Mouse (Mus musculus) embryonic facial prominence, embryonic 12.5 days (tissue): ENCODE measurements around the gene Krtap19-2. TPM values are rescaled to one million over a fixed set of nuclear protein-coding genes. Genes with fewer than 3 reads are reported as not detected.

Source experiments
- ATAC-seq: fragments of 200-750 bp; cut with Nextera tagmentation; 2 replicates; pipeline ENCODE4 v1.8.0; 2017; ENCODE audit not compliant: insufficient number of reproducible peaks, insufficient read depth, low FRiP score, low TSS enrichment
- H3K27ac ChIP-seq: fragments of 300-500 bp; sonication (generic); 2 replicates; pipeline ENCODE4 v1.5.1; 2016; ENCODE audit warnings: mild to moderate bottlenecking
- H3K27me3 ChIP-seq: fragments of 300-500 bp; sonication (generic); 2 replicates; pipeline ENCODE4 v1.6.1; 2016; ENCODE audit warnings: mild to moderate bottlenecking, moderate library complexity
- H3K36me3 ChIP-seq: fragments of 300-500 bp; sonication (generic); 2 replicates; pipeline ENCODE4 v1.6.1; 2016; ENCODE audit warnings: mild to moderate bottlenecking
- H3K4me1 ChIP-seq: fragments of 300-500 bp; sonication (generic); 2 replicates; pipeline ENCODE4 v1.6.1; 2016
- H3K4me2 ChIP-seq: fragments of 300-500 bp; sonication (generic); replicated peaks from 2 replicates; pipeline ENCODE4 v1.6.1; 2016; ENCODE audit warnings: mild to moderate bottlenecking, moderate library complexity
- H3K4me3 ChIP-seq: fragments of 300-500 bp; sonication (generic); 2 replicates; pipeline ENCODE4 v1.5.1; 2016; ENCODE audit warnings: mild to moderate bottlenecking
- H3K9ac ChIP-seq: fragments of 300-500 bp; sonication (generic); 2 replicates; pipeline ENCODE4 v1.6.1; 2016; ENCODE audit warnings: mild to moderate bottlenecking, moderate library complexity
- H3K9me3 ChIP-seq: fragments of 300-500 bp; sonication (generic); 2 replicates; pipeline ENCODE4 v1.6.1; 2016; ENCODE audit warnings: mild to moderate bottlenecking, moderate library complexity
- WGBS: fragments of 180-500 bp; shearing (Covaris S2); methylation state at CpG from one replicate; pipeline ENCODE4 v1.1.7; 2016; 5-methylcytosine and 5-hydroxymethylcytosine counted together
- polyA plus RNA-seq: library from polyadenylated mRNA; unstranded; fragments of >200 nt; fragmentation: Nextera tagmentation; extraction: Ambion mirVana; gene quantifications from 2 replicates; pipeline ENCODE4 v1.2.1, GENCODE M21; 2016

Krtap19-2 gene
- polyA plus RNA-seq: not detected in 2 replicates

- no peak within 1 kb of the TSS for H3K4me2 ChIP-seq
- ATAC-seq: no peak
- H3K36me3 ChIP-seq: no peaks in the 10 kb centered on the region
- H3K4me1 ChIP-seq: no peaks in the 10 kb centered on the region
- H3K27me3 ChIP-seq: no peaks in the 10 kb centered on the region
- H3K9ac ChIP-seq: no peak within 1 kb of the TSS
- no peaks in the 10 kb centered on the region for H3K9me3 ChIP-seq
- WGBS: 90% methylated on average over 3 of the region's 3 CpGs
- no peak within 1 kb of the TSS for H3K4me3 ChIP-seq
- no peak within 1 kb of the TSS for H3K27ac ChIP-seq
These were observed at the start of gene Krtap19-2 for GRCm38 (mm10) chr16:88874169-88874568. Gene Krtap19-2, minus strand, starts transcription at chr16:88874269.

- WGBS: 93% methylated on average over 6 of the region's 6 CpGs
- Histone ChIP-seq H3K4me1 (no peaks in the 10 kb centered on the region), H3K36me3 (no peaks in the 10 kb centered on the region), H3K4me3 (no peak within 1 kb of the TSS), H3K9ac (no peak within 1 kb of the TSS), H3K4me2 (no peak within 1 kb of the TSS), H3K9me3 (no peaks in the 10 kb centered on the region), H3K27me3 (no peaks in the 10 kb centered on the region), H3K27ac (no peak within 1 kb of the TSS)
- ATAC-seq: no peak
These were observed 22.3 kb upstream of the Krtap19-2 start, which contains the start of gene Krtap19-5 for GRCm38 (mm10) chr16:88896357-88896756. Gene Krtap19-5, minus strand, starts transcription at chr16:88896457.

- H3K4me2 ChIP-seq: no peak overlapping the region
- no peak for ATAC-seq
- no peak overlapping the region for H3K27ac ChIP-seq
- 77% methylated on average over 6 of the region's 6 CpGs for WGBS
- no peak overlapping the region for H3K9ac ChIP-seq
- H3K27me3 ChIP-seq: no peaks in the 10 kb centered on the region
- H3K4me3 ChIP-seq: no peak overlapping the region
- H3K9me3 ChIP-seq: no peaks in the 10 kb centered on the region
- no peaks in the 10 kb centered on the region for H3K4me1 ChIP-seq
- no peaks in the 10 kb centered on the region for H3K36me3 ChIP-seq
These were observed 12.8 kb upstream of the Krtap19-2 start for GRCm38 (mm10) chr16:88886870-88887269.

DNA sequence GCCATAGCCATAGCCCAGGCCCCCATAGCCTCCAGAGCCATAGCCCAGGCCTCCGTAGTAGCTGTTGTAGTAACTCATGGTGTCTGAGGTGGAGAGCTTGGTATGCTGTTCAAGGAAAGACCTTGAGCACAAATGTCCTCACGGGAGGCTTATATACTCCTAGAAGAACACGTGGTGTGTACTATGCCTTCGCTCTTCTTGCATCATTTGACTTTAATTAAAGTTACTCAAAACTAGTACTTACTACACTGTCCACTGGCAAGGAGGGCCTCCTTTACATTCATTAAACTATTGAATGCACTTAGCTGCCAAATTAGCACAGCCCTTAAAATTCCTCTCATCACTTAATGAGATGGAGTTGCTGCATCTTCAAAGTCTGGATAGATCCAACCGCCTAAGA, 10.9 kb upstream of the Krtap19-2 start, which contains the start of gene Krtap19-4:
Gene Krtap19-4, minus strand, starts transcription at position 101 of the 400 bp plus-strand sequence.
- no peak within 1 kb of the TSS for H3K4me3 ChIP-seq
- H3K9me3 ChIP-seq: no peaks in the 10 kb centered on the region
- WGBS: 89% methylated on average over 5 of the region's 5 CpGs
- no peaks in the 10 kb centered on the region for H3K4me1 ChIP-seq
- no peak within 1 kb of the TSS for H3K9ac ChIP-seq
- no peak for ATAC-seq
- no peaks in the 10 kb centered on the region for H3K36me3 ChIP-seq
- no peaks in the 10 kb centered on the region for H3K27me3 ChIP-seq
- H3K4me2 ChIP-seq: no peak within 1 kb of the TSS
- H3K27ac ChIP-seq: no peak within 1 kb of the TSS

DNA sequence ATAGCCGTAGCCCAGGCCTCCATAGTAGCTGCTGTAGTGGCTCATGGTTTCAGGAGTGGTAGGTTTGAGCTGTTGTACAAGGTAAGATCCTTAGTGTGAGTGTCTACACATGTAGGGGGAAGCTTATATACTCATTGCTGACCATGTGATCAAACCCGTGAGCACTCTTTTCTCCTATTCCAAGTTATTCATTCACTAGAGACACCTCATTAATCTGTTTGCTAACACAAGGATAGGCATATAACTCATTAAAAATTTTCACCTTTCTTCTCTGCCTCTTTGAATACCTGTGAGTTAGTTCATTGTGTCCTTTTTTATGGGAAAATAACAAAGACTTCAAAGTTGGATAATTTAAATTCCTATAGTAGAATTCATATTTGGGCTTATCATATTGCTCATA, 3.9 kb upstream of the Krtap19-2 start, which contains the start of gene Krtap19-3:
Gene Krtap19-3, minus strand, starts transcription at position 101 of the 400 bp plus-strand sequence.
- WGBS: 94% methylated on average over 2 of the region's 2 CpGs

DNA sequence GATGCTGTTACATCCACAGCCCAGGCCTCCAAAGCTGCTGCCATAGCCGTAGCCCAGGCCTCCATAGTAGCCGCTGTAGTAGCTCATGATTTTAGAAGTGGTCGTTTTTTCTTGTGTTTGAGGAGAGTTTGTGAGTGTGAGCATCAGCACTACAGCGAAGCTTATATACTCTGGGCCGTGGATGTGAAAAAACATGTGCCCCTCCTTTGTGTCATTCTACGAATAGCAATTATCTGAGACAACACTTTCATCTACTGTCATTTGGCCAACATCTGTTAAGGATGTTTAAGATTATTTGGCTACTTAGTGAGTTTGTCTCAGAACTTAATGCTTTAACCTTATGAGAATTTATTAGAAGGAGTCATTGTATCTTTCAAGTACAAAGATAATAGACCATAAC, 4.8 kb downstream of the Krtap19-2 start, which contains the start of gene Krtap19-1:
Gene Krtap19-1, minus strand, starts transcription at position 101 of the 400 bp plus-strand sequence.
- Histone ChIP-seq H3K9ac (no peak within 1 kb of the TSS), H3K4me2 (no peak within 1 kb of the TSS), H3K9me3 (no peaks in the 10 kb centered on the region), H3K36me3 (no peaks in the 10 kb centered on the region), H3K4me1 (no peaks in the 10 kb centered on the region), H3K27me3 (no peaks in the 10 kb centered on the region), H3K27ac (no peak within 1 kb of the TSS), H3K4me3 (no peak within 1 kb of the TSS)
- ATAC-seq: no peak
- 84% methylated on average over 6 of the region's 6 CpGs for WGBS

More for the DNA sequence above, 3.9 kb upstream of the Krtap19-2 start, which contains the start of gene Krtap19-3:
- Histone ChIP-seq H3K27me3 (no peaks in the 10 kb centered on the region), H3K36me3 (no peaks in the 10 kb centered on the region), H3K9me3 (no peaks in the 10 kb centered on the region), H3K9ac (no peak within 1 kb of the TSS), H3K4me2 (no peak within 1 kb of the TSS), H3K4me1 (no peaks in the 10 kb centered on the region), H3K27ac (no peak within 1 kb of the TSS), H3K4me3 (no peak within 1 kb of the TSS)
- ATAC-seq: no peak

DNA sequence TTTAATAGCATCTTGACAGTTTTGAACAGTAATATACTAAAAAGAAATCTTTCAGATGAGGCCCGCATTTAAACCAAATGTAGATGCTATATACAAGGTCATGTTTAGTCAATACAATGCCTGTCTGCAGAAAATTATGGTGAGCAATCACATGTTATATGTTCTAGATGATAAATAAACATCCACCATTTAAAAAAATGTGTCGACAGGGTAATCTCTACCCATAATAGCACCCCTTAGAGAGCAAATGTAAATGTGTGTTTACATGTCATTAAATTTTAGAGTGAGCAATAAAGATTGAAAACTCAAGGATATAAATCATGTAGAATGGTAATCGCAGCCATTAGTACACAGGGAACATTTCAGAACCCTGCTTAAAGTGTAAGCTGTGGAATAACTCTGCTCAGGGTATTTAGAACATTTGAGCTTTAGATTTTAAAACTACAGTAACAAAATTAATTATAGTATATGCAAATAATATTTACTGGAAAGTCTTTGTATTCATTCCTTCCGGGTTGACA, 9.1 kb downstream of the Krtap19-2 start:
- no peaks in the 10 kb centered on the region for H3K36me3 ChIP-seq
- no peaks in the 10 kb centered on the region for H3K9me3 ChIP-seq
- 88% methylated on average over 4 of the region's 4 CpGs for WGBS
- H3K27me3 ChIP-seq: no peaks in the 10 kb centered on the region
- no peak overlapping the region for H3K9ac ChIP-seq
- no peaks in the 10 kb centered on the region for H3K4me1 ChIP-seq
- no peak overlapping the region for H3K27ac ChIP-seq
- no peak for ATAC-seq
- no peak overlapping the region for H3K4me2 ChIP-seq
- no peak overlapping the region for H3K4me3 ChIP-seq

GRCm38 (mm10) chr16:88851450-88851849, 22.6 kb downstream of the Krtap19-2 start:
- H3K27ac ChIP-seq: no peak overlapping the region
- no peaks in the 10 kb centered on the region for H3K36me3 ChIP-seq
- H3K9me3 ChIP-seq: no peaks in the 10 kb centered on the region
- no peak overlapping the region for H3K4me2 ChIP-seq
- WGBS: 11% methylated on average over 5 of the region's 5 CpGs
- no peaks in the 10 kb centered on the region for H3K27me3 ChIP-seq
- H3K4me1 ChIP-seq: no peaks in the 10 kb centered on the region
- no peak overlapping the region for H3K9ac ChIP-seq
- ATAC-seq: no peak
- H3K4me3 ChIP-seq: no peak overlapping the region

DNA sequence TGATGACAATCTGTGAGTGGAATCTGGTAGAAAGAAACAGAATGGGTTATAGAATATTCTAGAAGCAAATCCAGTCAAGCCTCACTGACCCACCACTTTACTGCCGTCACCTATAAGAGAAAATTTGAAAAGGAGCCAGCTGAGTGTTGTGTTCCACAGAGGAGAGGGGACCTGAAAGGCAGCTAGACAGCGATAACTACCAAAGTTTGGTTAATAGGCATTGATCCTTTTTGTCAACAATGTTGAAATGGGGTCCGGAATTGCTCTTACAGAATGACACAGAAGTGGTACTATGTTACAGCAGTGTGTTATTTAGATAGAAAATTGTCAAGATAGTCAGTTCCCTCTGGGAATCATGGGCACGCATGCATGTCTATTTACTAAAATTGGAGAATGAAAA, 25.5 kb downstream of the Krtap19-2 start:
- no peaks in the 10 kb centered on the region for H3K9me3 ChIP-seq
- H3K27me3 ChIP-seq: no peaks in the 10 kb centered on the region
- no peaks in the 10 kb centered on the region for H3K36me3 ChIP-seq
- H3K4me1 ChIP-seq: no peaks in the 10 kb centered on the region
- 80% methylated on average over 4 of the region's 4 CpGs for WGBS
- no peak overlapping the region for H3K27ac ChIP-seq
- no peak for ATAC-seq
- H3K9ac ChIP-seq: no peak overlapping the region
- no peak overlapping the region for H3K4me3 ChIP-seq
- no peak overlapping the region for H3K4me2 ChIP-seq

- 85% methylated on average over 1 of the region's 1 CpGs for WGBS
- no peak overlapping the region for H3K4me3 ChIP-seq
- no peak overlapping the region for H3K4me2 ChIP-seq
- no peaks in the 10 kb centered on the region for H3K27me3 ChIP-seq
- no peaks in the 10 kb centered on the region for H3K36me3 ChIP-seq
- H3K27ac ChIP-seq: no peak overlapping the region
- no peak for ATAC-seq
- H3K9ac ChIP-seq: no peak overlapping the region
- H3K9me3 ChIP-seq: no peaks in the 10 kb centered on the region
- no peaks in the 10 kb centered on the region for H3K4me1 ChIP-seq
These were observed 26.7 kb downstream of the Krtap19-2 start for GRCm38 (mm10) chr16:88847363-88847762.

DNA sequence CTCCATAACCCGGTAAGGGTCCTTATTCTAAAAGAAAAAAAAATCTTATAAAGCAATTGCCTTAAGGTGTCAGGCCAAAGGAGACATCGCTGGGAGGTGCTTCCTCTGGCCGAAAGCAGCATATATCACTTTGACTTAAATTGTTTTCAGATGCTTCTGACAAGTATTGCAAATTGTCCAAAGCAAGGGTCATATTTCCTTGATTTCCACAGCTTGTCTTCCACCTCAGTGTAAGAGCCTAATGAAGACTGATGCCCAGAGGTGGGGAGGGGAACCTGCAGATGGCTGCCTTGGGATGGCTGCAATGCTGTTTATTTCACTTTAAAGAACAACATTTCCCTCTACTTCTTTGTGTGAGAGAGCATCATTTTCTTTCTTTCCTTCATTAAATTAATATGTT, 47.1 kb downstream of the Krtap19-2 start:
- Histone ChIP-seq H3K27ac (no peak overlapping the region), H3K4me2 (no peak overlapping the region), H3K9ac (no peak overlapping the region), H3K9me3 (no peaks in the 10 kb centered on the region), H3K4me3 (no peak overlapping the region), H3K4me1 (no peaks in the 10 kb centered on the region), H3K27me3 (no peaks in the 10 kb centered on the region), H3K36me3 (no peaks in the 10 kb centered on the region)
- 26% methylated on average over 3 of the region's 3 CpGs for WGBS
- ATAC-seq: no peak

- Histone ChIP-seq H3K4me1 (no peaks in the 10 kb centered on the region), H3K27me3 (no peaks in the 10 kb centered on the region), H3K27ac (no peak within 1 kb of the TSS), H3K36me3 (no peaks in the 10 kb centered on the region), H3K4me2 (no peak within 1 kb of the TSS), H3K9me3 (no peaks in the 10 kb centered on the region), H3K9ac (no peak within 1 kb of the TSS), H3K4me3 (no peak within 1 kb of the TSS)
- ATAC-seq: no peak
- WGBS: 30% methylated on average over 9 of the region's 9 CpGs
These were observed 47.9 kb downstream of the Krtap19-2 start, which contains the start of gene Krtap14 for GRCm38 (mm10) chr16:88826095-88826652. Gene Krtap14, minus strand, starts transcription at chr16:88826145.
